Mouse (Mus musculus): ENCODE data around the gene Slbp. TPM values are rescaled to one million over a fixed set of nuclear protein-coding genes. Genes with fewer than 3 reads are reported as not detected.

The Slbp gene
- polyA plus RNA-seq, 1 experiment from 2014 or later = 238 TPM

Other genes starting within 250 kb of the Slbp start
- not detected in 2 replicates for gene Nkx1-1, start 218.6 kb downstream of the Slbp start, polyA plus RNA-seq (2015; fragmentation: Nextera tagmentation; extraction: Ambion mirVana)
- gene Fam53a, start 22.9 kb downstream of the Slbp start, polyA plus RNA-seq (2015; fragmentation: Nextera tagmentation; extraction: Ambion mirVana) = 54.5 and 60.4 TPM in 2 replicates
- gene Gm9903, start 22.6 kb downstream of the Slbp start, polyA plus RNA-seq (2015; fragmentation: Nextera tagmentation; extraction: Ambion mirVana) = 0.36 and 0.79 TPM in 2 replicates
- gene Tacc3, start 5.6 kb upstream of the Slbp start, polyA plus RNA-seq (2015; fragmentation: Nextera tagmentation; extraction: Ambion mirVana) = 192 and 195 TPM in 2 replicates
- 37.4 and 37.5 TPM in 2 replicates for gene Tmem129, start 5.8 kb upstream of the Slbp start, polyA plus RNA-seq (2015; fragmentation: Nextera tagmentation; extraction: Ambion mirVana)
- gene Fgfr3, start 69.1 kb upstream of the Slbp start, polyA plus RNA-seq (2015; fragmentation: Nextera tagmentation; extraction: Ambion mirVana) = 16.2 and 17.4 TPM in 2 replicates
- 45.7 and 48.4 TPM in 2 replicates for gene Letm1, start 130.2 kb upstream of the Slbp start, polyA plus RNA-seq (2015; fragmentation: Nextera tagmentation; extraction: Ambion mirVana)
- gene Nsd2, start 168.2 kb upstream of the Slbp start, polyA plus RNA-seq (2015; fragmentation: Nextera tagmentation; extraction: Ambion mirVana) = 45.2 and 45.4 TPM in 2 replicates